Mouse (Mus musculus) 3134 (cell line): Measurements from ENCODE around the gene Prkcg.
A peak's percentile ranks its signal among the peaks of the same experiment; 100 is the strongest.

Source experiments
- DNase-seq: peaks from one replicate; pipeline ENCODE4 v3.0.0-alpha.2; 2011; ENCODE audit warnings: low spot score; ENCODE audit not compliant: insufficient read length; ENCODE audit errors: extremely low read depth

Prkcg gene

DNA sequence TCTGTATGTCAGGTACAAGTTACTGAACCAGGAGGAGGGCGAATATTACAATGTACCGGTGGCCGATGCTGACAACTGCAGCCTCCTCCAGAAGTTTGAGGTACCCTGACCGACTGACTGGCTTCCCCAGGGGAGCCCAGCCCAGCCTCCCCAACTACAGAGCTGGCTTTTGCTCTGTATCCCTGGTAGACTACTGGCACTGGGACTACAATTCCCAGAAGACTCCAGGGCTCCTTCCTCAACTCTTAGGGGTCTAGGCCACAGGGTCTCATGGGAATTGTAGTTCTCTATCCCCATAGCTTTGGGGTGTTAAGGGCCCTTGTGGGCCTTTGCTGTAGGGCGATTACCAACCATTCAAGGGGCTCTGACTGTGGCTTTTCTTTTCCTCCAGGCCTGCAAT, 25.1 kb downstream of the Prkcg start:
- DNase-seq = no peak

DNA sequence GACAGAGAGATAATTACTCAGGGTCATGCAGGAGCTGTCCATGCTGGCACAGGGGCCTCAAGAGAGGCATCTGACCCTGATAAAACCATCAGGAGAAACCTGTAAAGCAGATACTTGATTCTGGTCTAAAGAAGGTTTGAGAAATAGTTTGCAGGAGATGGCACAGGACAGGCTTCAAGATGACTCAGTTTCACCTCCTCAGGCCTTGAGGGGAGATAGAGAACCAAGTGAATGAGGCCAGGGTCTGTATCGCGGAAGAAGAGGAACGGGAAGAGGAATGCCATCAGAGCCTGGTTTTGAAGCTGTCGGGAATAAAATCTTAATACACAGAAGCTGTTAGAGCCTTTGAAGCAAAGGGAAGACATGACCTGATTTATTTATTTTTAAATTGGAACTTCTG, 28.7 kb downstream of the Prkcg start:
- DNase-seq = no peak

DNA sequence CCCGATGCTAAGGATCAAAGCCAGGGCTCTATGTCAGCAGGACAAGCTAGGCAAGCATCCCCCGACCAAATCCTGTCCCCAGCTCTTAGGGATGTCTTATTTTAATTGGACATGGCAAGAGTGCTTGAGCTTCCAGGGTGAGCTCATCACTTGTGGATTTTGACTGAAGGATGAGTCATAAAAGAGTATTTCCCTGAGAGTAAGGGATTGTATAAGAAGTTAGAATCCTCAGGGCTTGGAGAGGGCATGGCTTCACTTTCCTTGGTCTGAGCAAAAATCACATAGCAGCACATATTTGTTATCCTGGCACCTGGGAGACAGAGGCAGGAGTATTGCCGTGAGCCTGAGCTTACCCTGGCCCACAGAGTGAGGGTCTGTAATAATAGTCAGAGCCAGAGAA, 31.9 kb downstream of the Prkcg start:
- peak; percentile 32 for DNase-seq

DNA sequence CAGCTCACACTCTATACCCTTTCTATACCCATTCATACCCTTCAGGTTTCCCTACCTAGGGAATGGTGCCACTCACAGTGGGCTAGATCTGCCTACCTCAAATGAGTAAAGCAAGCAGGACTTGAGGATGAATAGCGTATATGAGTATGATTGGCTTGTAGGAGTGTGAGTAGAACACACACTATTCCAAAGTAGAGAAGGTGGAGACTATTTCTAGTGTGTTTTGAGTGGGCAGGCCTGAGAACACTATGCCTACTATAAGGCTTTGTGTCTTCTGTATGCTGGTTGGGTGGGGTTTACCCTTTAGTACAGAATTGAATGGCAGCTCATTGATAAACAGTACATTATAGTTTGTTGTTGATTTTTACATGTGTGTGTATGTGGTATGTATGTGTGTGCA, 34.8 kb downstream of the Prkcg start:
- no peak for DNase-seq

DNA sequence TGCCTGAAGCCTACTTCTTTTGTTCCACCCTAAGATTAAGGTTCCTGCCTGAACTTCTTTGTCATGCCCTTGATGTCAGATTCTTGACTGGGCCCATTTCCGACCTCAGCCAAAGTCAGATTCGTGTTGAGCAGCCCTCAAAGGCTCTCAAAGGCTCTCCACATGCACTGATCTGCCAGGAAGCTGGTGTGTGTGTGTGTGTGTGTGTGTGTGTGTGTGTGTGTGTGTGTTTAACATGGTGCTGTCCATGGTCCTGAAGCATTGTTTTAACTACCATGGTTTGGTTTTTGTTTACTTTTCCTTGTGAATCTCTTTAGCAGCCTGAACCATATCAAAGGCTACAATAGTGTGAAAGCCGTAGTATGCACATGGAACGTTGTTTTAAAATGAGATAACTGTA, 39.0 kb downstream of the Prkcg start:
- no peak for DNase-seq

DNA sequence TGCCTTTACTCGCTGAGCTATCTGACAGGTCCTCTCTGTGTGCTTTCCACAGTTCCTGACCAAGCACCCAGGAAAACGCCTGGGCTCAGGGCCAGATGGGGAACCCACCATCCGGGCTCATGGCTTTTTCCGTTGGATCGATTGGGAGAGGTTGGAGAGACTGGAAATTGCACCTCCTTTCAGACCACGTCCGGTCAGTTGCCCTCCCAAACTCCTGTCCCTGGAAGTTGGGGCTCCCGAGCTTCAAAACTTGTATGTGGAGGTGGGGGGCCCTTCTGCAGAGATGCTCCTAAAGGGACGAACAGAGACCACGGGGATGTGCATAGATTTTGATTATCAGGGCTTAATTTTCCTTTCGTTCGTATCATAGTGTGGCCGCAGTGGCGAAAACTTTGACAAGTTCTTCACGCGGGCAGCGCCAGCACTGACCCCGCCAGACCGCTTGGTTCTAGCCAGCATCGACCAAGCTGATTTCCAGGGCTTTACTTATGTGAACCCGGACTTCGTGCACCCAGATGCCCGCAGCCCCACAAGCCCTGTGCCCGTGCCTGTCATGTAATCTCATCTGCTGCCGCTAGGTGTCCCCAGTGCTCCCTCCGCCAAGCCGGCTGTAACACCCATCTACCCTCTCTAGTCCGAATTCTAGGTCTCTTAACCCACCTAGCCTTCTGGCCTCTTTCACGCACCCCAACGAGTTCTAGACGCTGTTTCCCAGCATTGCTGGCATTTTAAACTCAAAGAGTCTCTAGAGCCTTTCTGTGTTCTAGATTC, 41.0 kb downstream of the Prkcg start:
- DNase-seq = peak; percentile 60

DNA sequence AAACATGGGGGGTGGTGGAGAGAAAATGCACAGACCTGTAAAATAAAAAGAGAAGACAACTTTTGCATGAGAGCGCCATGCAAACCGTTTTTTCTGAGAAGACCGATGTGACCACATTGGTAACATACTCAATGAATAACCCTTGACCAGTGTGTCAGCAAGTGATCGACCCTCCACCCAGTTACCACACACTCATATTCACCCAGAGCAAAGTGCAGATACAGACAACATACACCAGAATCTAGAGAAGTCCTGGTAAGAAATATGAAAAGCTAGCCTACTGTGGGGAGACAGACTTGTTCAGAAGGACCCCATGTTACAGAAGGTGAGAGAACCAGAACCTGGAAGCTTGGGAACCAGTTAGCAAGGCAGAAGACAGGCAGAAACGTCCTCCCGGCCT, 42.2 kb downstream of the Prkcg start:
- DNase-seq = no peak

DNA sequence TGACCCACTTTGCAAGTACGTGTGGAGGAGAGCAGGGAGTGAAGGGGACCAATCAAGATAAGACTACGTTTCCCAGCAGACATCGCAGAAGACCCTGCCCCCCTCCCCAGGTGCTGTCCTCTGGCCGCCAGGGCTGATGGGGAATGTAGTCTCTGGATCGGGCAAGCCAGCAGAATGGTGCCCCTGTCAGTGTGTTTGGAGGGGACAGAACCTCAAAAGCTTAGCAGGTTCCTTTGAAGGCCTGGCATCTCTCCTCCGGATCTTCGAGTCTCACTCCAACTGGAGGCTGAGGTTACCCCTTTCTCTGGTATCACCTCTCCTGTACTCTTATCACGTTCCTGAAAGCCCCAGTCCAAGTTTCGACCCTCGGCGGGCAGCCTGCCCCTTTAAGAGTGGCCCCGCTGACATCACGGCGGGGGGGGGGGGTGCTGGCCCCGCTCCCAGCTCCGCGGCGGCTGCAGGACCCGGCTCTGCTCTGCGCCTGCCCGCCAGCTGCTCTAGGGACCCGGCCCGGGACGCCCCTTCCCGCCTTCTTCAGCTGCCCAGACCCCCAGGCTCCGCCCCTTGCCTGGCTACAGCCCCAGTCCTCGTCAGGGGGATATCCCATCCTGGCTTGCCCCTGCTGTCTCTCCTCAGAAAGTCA, 42.7 kb downstream of the Prkcg start:
- DNase-seq = peak; percentile 78

DNA sequence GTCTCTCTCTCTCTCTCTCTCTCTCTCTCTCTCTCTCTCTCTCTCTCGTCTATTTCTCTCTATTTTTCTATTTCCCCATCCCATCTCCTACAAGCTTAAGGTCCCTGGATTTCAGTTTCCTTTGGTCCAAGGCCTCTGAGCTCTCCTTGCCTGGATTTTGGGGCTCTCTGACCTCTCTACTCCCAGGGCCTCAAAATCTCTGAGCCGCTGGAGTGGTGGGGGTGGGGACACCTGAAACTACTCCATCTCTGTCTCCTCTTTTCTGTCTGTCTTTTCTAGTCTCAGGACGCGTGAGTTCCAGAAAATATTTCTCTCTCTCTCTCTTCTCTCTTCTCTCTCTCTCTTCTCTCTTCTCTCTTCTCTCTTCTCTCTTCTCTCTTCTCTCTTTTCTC, 43.2 kb downstream of the Prkcg start:
- DNase-seq = no peak

DNA sequence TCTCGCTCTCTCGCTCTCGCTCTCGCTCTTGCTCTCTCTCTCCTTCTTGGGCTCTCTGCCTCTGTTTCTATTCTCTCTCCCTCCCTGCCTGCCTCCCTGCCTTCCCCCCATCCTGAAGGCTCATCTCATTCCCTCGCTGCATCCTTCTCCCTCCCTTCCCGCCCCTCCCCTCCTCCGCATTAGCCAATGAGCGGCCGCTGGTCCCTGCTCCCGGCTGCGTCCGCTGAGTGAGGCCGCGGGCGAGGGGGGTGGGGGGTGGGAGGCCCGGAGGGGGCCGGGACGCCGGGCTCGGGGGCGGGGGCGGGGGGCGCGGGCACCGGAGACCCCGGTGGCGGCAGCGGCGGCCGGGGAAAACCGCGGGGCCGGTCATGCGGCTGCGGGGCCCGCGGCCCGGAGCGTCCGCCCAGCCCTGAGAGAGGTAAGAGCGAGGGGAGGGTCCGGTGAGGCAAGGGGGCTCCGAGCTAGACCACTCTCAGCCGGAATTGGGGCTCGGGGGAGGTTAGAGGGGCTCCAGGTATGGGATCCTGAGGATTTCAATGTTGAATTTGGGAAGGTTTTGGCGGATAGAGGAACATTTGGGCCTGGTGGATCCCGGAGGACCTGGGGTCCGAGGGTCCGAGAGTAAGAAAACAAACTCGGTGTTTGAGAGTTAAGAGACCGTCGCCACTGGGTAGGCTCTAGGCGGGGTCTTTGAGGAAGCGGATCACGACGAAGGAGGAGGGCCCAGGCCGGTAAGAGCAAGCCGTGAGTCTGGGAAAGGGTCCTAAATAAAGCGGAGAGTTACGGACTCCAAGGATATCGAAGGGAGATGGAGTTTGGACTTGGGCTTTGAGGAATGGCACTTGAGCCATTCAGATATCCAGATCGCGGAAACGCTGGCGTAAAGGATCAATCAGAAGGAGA, 43.9 kb downstream of the Prkcg start, which contains the start of gene Cacng7:
Gene Cacng7 (plus strand): TSS at position 337 of the 903 bp plus-strand sequence.
- no peak for DNase-seq

DNA sequence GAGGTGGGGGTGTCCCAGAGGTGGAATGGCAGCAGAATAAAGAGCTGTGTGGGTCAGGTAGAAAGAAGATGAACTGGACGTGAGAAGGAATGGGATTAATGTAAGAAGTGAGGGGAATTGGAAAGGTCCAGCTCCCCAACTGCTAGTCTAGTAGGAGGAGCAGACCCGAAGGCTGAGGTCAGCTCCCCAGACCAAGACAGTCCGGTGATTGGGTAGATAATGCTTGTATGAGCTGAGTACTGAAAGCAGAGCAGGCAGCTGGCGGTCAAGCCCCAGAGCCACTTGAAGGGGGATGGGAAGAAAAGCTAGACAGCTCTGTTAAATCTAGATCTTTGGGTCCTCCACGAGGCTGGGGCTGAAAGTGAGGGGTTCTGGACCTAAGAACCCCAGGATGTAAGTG, 44.6 kb downstream of the Prkcg start:
- no peak for DNase-seq

DNA sequence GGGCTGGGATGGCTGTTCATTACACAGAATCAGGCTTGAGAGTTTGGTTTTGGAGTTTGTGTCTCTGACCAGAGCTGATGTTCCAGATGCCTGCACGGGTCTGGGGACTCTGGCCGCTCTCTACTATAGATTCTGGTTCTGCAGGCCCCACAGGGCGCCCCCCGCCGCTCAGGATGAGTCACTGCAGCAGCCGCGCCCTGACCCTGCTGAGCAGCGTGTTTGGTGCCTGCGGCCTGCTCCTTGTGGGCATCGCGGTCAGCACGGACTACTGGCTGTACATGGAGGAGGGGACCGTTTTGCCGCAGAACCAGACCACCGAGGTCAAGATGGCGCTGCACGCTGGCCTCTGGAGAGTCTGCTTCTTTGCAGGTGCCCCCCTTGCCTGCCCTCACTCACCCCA, 47.4 kb downstream of the Prkcg start:
- DNase-seq = no peak

DNA sequence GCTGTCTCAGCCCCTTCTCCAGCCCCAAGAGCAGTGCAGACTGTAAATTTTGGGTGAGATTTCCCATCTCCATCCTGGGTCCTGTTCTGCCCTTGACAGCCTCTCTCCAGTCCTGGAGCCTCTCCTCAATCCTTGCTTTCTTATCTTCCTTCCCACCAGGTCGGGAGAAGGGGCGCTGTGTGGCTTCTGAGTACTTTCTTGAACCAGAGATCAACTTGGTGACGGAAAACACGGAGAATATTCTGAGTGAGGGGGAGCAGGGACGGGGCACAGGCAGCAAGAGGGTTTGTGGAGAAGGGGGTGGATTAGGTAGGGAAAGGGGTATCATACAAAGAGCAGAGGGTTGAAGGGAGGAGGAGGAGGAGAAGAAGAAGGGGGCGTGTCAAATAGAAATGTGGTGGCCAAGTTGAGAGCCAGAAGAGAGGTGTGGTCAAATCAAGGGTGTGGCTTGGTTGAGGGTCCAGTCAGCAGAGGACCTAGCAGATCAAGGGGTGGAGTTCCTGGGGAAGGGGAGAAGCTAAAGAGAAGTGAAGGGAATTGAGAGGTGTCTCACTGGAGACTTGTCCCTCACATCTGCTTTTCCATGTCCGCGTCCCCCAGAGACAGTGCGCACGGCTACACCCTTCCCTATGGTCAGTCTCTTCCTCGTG, 49.4 kb downstream of the Prkcg start:
- no peak for DNase-seq

DNA sequence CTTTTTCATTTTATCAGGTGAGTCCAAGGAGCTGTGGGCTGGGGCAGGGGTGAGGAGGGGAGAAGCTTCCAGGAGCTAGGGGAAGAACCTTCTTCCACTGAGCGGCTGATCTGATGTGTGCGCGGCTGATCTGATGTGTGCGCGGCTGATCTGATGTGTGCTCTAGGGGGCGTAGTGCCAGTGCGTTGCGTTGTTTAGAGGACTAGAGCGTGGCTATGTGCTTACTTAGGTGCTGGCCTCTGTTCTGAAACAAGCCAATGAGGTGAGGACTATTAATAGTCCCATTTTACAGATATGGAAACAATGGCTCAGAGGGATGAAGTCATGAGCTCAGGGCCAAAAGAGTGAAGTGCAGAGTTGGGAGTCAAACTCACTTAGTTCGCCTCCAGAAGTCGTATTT, 50.0 kb downstream of the Prkcg start:
- DNase-seq = no peak

DNA sequence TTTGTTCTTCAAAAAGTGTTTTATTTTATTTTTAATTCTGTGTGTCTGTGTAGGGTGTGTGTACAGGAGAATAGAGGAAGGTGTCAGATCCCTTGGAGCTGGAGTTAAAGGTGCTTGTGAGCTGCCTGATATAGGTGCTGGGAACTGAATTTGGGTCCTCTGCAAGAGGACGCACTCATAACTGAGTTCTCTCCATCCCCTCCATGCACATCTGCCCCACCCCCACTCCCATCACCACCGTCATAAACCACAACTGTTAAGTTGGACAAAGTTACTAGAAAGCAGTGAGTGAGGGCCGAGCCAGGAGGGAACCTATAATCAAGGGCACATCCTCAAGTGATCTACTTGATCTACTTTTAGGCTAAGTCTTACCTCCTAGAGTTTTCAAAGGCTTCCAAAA, 54.9 kb downstream of the Prkcg start:
- DNase-seq = no peak

DNA sequence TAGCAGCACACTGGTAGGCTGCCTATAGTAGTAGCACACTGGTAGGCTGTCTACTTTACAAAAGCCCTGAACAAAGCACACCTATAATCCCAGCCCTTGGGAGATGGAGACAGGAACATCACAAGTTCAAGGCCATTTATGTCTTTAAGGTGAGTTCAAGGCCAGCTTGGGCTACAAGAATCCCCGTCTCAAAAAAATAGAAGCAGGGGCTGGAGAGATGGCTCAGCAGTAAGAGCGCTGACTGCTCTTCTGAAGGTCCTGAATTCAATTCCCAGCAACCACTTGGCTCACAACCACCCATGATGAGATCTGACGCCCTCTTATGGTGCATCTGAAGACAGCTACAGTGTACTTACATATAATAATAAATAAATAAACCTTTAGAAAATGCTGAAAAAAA, 56.3 kb downstream of the Prkcg start:
- no peak for DNase-seq

DNA sequence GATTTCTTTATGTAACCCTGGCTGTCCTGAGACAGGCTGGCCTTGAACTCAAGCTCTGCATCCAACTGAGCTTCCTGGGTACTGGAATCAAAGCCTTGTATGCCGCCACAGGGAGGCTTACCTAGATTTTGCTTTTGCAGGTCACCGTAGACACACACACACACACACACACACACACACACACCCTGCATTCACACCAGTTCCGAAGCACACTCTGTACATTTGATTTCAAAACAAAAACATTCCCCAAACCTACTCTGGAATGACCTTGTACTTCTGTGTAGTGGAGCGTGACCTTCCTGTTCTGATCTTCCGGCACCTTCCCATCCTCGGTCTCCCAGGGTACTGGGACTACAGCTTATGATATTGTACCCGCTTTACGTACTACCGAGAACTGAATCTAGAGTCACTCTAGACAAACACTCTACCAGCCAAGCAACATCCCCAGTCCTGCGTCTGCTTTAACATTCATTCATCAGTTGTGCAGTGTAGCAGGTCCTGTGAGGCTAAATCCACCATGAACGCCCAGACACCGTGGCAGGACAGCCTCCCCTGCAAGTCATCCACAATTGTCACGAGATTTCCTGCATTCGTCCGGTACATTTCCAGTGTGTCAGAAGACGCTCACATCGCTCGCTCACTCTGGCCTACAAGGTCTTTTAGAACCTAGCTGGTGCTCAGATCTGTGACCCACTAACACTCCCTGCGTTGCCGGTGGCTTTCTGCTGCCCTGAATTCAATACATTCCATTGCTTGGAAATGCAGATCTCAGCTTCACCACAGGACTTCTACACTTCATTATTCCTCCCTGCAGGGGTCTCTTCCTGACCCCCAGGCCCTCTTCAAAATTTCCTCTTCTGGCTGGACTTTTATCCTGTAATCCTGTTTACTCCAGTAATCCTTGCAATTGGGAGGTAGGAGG, 58.6 kb downstream of the Prkcg start:
- no peak for DNase-seq

DNA sequence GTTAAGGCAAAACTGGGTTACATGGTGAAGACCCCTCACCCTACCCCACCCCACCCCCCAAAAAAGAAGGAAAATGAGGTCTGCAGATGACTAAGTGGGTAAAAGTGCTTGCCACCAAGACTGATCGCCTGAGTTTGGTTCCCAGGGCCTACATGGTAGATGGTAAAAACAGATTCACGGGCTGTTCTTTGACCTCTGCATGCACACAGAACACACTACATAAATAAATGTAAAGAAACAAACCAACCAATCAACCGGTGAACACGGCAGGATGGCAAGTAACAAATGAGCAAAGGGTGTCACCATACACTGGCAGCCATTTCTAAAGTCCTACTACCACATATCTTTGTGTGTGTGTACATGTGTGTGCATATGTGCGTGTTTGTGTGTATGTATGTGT, 59.3 kb downstream of the Prkcg start:
- no peak for DNase-seq

DNA sequence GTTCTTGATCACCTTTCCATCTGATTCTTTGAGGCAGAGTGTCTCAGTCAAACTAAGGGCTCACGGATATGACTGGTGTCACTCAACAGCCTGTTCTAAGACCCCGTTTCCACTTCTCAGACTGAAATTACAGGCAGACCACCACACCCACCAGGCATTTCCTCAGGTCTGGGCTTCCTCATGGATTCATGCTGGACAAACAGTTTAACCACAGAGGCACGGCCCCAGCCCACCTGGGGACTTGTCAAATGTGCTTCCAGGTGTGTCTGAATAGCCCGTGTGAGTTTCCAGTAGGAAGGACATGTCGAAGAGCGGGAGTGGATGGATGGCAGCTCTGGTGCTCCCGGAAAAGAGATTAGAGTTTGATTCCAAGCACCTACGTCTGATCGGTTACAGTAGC, 60.8 kb downstream of the Prkcg start:
- DNase-seq = no peak

DNA sequence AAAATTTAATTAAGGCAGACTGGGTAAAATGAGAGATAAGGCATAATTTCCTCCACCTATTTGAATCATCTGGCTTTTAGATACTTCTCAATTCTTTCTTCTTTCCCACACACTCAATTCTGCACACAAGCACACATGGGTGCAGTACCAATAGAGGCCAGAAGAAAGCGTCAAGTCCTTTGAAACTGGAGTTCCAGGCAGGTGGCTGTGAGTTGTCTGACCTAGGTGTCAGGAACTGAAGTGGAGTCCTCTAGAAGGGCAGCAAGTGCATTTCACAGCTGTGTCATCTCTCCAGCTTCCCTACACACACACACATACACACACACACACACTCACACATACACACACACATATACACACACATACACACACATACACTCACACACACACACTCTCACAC, 62.6 kb downstream of the Prkcg start:
- DNase-seq = no peak
